Mouse (Mus musculus): Measurements from ENCODE around the gene Slc10a7. TPM values are rescaled to one million over a fixed set of nuclear protein-coding genes. Genes with fewer than 3 reads are reported as not detected.
A peak's percentile ranks its signal among the peaks of the same experiment; 100 is the strongest.
"Not testable (repeated sequence)": the region's sequence is repeated elsewhere in the genome, so short reads cannot be mapped to it uniquely, and the experiment has no call there.

Slc10a7 gene
- total RNA-seq, 4 experiments from 2014 or later: 6.2 to 9.9 (median 6.9) TPM

GRCm38 (mm10) chr8:78664306-78664940 lies 155.3 kb downstream of the Slc10a7 start:
- DNase-seq (ENCODE audit: low spot score in 2 of 2): no peak

GRCm38 (mm10) chr8:78667399-78667798 lies 158.3 kb downstream of the Slc10a7 start:
- no peak for DNase-seq (ENCODE audit: low spot score in 2 of 2)

- DNase-seq (ENCODE audit: low spot score in 2 of 2): no peak
Measured at GRCm38 (mm10) chr8:78668206-78668605, 159.1 kb downstream of the Slc10a7 start.

DNA sequence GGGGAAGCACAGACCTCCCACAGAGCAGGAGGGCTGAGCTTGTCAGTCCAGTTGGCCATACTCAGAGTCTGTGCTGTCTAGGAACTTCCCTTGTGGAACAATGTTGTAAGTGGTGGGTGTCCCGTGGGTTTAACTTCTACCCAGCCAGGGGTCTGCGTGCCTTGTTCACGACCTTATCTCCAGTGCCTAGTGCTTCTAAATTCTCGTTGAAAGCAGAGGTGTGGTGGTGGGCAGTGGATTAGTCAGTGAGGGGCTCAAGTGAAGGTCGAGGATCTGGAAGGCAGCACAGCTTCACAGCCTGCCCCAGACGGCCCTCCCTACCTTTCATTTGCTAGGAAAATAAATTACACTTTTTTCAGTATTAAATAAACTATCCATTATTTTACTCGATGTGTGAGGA lies 161.1 kb downstream of the Slc10a7 start:
- no peak for DNase-seq (ENCODE audit: low spot score in 2 of 2)

DNA sequence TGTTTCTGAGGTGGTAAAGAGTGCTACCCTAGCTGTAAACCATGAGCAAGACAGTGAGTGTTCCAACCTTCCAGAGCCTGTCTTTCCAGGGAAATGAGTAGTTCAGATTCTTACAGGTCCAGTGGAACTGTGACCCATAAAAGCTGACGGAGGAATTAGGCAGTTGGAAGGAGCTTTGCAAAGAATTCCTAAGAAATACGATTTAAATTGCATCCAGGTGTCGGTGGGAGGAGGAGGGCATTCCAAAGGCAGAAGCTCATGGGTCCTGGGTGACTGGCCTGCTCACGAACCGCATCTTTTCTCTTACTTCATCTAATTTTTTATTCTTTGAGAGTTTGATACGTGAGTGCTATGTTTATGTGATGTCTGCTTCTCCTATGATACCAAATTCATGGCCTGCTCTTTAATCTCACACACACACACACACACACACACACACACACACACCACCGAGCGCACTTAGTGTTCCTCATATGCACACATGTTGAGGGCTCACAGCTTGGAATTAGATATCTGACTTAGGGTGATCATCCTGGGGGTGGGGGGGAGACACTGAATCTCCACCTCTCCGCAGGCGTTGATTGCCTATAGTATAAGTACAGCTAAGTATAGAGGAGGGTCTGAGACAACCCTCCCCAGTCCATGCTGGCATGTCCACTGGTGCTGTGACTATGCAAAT lies 169.5 kb downstream of the Slc10a7 start:
- DNase-seq (ENCODE audit: low spot score in 2 of 2): no peak

GRCm38 (mm10) chr8:78690795-78691194 lies 181.6 kb downstream of the Slc10a7 start:
- DNase-seq (ENCODE audit: low spot score in 2 of 2): no peak

DNA sequence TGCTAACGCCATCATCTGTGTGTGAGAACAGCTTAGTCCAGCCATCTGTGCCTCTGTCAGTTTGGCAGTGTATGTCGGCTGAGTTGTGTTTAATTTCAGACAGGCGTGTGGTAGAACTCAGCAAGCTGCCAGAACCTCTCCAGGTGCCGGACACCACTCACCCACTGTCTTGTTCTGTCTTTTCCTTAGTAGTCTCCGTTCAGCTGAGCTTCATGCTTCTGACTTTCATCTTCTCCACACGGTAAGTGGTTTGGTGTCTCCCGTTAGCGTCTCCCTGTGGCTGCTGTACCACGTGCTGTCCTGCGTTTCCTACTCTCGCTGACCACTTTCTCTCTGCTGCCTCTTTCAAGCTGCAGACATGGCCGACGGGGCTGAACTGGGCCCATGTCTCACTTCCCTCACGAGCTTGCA lies 189.2 kb downstream of the Slc10a7 start:
- peak; percentile 28 to 61 for DNase-seq (ENCODE audit: low spot score in 2 of 2)

DNA sequence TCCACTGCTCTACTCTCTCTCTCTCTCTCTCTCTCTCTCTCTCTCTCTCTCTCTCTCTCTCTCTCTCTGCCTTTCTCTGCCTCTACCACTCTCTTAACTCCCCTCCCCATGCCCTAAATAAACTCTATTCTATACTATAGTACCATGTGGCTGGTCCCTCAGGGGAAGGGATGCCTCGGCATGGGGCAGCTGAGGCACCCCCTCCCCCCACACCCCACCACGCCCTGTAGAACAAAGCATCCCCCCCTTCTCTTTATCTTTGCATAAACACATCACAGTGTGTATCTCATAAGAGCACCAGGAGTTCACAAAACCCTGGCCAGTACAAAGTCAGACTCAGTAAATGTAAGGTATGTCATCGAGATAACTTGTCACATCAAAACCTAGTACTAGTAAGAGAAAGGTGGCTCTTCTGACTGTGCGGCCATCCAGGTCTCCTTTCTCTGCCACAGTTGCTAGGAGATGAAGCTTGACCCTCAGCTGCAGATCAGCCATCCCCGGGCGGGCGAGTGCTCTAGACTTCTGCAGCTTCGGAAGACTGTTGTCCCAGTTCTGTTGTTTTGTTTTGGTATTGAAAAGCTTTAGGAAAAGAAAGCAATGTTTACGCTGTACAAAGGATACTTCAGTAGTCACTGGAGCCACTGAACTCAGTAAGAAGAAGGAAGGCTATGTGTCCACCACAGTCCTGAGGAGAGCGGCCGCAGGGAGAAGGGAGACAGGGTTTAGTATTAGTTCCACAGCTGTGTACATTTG lies 194.1 kb downstream of the Slc10a7 start:
- DNase-seq (ENCODE audit: low spot score in 2 of 2): no peak

GRCm38 (mm10) chr8:78705980-78706379 lies 196.8 kb downstream of the Slc10a7 start:
- DNase-seq (ENCODE audit: low spot score in 2 of 2): no peak

GRCm38 (mm10) chr8:78709948-78710644 lies 200.9 kb downstream of the Slc10a7 start:
- DNase-seq (ENCODE audit: low spot score in 2 of 2): no peak

DNA sequence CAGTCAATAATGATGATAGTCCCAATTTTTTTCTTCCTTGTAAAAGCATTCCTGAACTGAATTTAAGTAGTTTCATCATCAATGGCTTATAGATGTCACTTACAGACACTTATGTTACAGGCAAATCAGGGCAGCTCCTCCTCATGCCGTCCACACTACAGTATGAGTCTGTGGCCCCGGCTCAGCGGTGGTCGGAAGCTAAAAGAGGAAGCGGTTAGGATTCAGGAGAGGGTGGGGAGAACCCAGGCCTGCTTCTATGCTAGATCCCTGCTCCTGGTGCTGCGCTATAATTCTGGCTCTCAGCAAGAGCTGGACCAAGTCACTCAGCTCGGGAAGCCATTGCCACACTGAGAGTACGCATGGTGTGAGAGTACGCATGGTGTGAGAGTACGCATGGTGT lies 201.8 kb downstream of the Slc10a7 start:
- no peak for DNase-seq (ENCODE audit: low spot score in 2 of 2)

GRCm38 (mm10) chr8:78714880-78715279 lies 205.7 kb downstream of the Slc10a7 start:
- DNase-seq (ENCODE audit: low spot score in 2 of 2): no peak

DNA sequence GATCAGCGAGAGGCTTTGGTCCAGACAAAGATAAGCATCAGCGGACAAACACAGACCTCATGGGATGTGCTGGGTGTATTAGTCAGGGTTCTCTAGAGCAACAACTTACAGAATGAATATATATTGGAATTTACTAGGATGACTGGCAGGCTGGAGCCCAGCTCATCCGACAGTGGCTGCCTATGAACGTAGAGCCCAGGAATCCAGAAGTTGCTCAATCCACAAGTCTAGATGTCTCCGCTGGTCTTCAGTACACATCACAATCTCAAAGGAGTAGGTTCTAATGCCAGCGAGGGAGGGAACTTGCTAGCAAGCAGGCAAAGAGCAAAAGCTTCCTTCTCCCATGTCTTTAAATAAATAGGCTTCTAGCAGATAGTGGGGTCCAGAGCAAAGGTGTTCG lies 207.4 kb downstream of the Slc10a7 start:
- no peak for DNase-seq (ENCODE audit: low spot score in 2 of 2)

GRCm38 (mm10) chr8:78717191-78717590 lies 208.0 kb downstream of the Slc10a7 start:
- DNase-seq (ENCODE audit: low spot score in 2 of 2): not testable (repeated sequence)

DNA sequence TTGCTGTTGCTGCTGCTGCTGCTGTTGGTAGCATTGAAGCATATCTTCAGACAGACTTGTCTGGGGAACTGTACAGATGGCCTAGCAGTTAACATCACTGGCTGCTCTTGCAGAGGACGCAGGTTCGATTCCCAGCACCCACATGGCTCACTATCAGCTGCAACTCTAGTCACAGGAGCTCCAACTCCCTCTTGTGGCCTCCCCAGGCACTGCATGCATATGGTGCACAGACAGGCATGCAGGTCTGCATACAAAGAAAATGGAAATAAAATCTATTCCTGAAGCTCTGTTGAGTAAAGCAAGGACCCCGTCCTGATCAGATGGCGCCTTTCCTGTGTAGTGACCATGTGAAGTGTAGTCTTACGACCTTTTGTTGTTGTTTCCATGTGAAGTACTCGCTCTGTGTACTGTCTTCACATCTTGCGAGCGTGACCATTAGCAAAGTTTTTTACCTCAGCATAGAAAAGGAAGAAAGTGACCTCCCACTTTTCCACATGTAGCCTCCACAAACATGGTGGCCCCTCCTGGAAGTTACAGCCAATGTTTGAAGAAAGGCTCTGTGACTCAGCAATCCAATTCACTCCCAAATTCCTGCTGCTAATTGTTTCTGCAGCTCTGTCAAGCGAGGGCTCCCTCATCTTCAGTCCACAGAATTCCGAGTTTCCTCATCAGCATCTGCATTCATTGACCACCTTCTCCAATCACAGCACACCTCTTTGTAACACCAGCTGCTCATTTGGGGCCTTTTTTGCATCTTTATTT lies 210.3 kb downstream of the Slc10a7 start:
- DNase-seq (ENCODE audit: low spot score in 2 of 2): no peak

DNA sequence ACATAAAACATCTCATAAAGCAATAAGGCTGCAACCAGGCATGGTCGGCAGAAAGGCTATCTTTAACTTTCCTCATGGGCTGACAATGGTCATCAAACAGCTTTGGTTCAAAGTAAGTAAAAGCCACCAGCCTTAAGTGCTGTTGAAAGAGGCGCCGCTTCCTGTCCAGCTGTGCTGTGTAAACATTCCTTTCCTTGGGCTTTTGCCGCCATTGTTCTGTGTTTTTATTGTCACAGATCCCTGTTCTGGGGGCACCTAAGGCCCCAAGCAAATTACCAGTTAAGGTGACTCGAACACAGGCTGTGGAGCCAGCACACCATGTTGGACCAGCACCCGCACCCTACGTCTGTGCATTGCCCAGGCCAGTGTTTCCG lies 210.9 kb downstream of the Slc10a7 start:
- no peak for DNase-seq (ENCODE audit: low spot score in 2 of 2)

DNA sequence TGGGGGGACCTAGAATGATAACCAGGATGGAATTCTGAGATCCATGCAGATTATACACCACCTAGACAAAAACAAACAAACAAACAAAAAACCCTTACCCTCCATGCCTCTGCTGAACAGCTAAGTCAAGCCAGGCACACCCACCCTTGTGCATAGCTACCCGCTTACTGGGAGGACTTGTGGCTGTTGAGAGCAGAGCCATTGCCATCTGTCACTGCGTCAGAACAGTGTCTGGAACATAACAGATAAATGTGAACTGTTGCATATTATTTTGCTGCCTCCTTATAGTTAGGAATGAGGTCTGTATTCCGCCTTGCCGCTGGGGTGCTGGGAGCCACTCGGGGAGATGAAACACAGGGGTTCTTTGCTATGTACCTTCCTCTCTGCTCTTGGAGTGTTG lies 212.4 kb downstream of the Slc10a7 start:
- peak; percentile 21 to 24 for DNase-seq (ENCODE audit: low spot score in 2 of 2)

GRCm38 (mm10) chr8:78722201-78722600 lies 213.1 kb downstream of the Slc10a7 start:
- DNase-seq (ENCODE audit: low spot score in 2 of 2): no peak

DNA sequence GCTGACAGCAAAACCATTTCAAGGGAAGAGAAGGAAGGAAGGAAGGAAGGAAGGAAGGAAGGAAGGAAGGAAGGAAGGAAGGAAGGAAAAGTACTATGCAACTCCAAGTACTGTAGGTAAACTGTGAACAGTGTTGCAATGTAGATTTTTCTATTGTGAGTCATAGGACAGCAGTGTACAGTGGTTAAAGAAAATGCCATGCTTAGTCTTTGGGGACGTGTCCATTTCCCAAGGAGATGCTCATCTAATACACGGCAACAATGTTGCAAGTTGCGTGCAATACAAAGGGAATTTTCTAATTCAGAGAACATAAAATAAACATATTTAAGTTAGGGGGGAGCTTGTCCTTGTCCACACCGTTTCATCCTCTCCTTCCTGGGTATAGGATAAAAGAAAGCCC lies 215.7 kb downstream of the Slc10a7 start:
- DNase-seq (ENCODE audit: low spot score in 2 of 2): no peak

DNA sequence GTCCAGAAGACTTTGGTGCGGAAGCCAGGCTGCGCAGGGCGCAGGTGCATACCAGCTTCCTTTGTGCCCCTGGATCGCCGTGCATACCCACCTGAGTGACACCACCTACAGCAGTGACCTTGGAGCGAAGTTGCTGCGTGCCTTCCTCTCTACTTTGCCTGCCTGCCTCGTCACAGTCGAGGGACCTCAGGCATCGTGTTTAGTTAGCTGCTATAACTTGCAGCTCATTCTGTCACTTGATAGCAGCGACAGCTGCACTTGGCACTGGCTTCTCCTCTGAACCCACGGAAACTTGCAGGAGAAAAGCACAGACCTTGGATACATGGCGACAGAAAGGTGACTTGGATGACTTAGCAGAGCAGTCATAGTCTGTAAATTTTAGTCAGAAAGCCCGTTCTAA lies 219.1 kb downstream of the Slc10a7 start:
- no peak for DNase-seq (ENCODE audit: low spot score in 2 of 2)

DNA sequence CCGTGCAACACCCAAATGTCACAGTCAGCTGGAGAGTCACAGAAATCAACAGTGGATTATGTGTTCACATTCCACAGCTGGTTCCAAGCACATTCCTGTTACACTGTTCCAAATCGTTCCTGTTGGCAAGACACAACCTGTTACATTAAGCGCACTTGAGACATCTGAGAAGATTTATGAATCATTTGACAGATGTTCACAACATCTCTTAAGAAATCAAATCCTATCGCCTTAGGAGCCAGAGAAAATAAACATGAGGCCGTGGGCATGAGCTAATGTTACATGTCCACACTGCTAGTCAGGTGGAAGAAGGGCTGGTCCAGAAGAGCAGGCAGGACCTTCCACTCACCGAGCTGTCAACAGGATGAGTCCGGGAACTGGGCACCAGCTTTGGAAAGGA lies 223.3 kb downstream of the Slc10a7 start:
- no peak for DNase-seq (ENCODE audit: low spot score in 2 of 2)

All from layer of hippocampus, adult 8-10 months (tissue).